Mouse (Mus musculus) midbrain, embryonic 13.5 days (tissue): Measurements from ENCODE around the gene Csk. TPM values are rescaled to one million over a fixed set of nuclear protein-coding genes. Genes with fewer than 3 reads are reported as not detected.

Experiments
- ATAC-seq: fragments of 200-750 bp; cut with Nextera tagmentation; 2 replicates; pipeline ENCODE4 v1.8.0; 2017; ENCODE audit warnings: mild to moderate bottlenecking, moderate TSS enrichment, moderate library complexity
- H3K27ac ChIP-seq: fragments of 300-500 bp; sonication (generic); 2 replicates; pipeline ENCODE4 v1.5.1; 2015; ENCODE audit warnings: inconsistent platforms, mild to moderate bottlenecking, moderate library complexity
- H3K27me3 ChIP-seq: fragments of 300-500 bp; sonication (generic); 2 replicates; pipeline ENCODE4 v1.6.1; 2015; ENCODE audit warnings: mild to moderate bottlenecking, inconsistent platforms
- H3K36me3 ChIP-seq: fragments of 300-500 bp; sonication (generic); 2 replicates; pipeline ENCODE4 v1.6.1; 2015; ENCODE audit warnings: mild to moderate bottlenecking, inconsistent platforms
- H3K4me1 ChIP-seq: fragments of 300-500 bp; sonication (generic); replicated peaks from 2 replicates; pipeline ENCODE4 v1.6.1; 2015; ENCODE audit warnings: inconsistent platforms
- H3K4me2 ChIP-seq: fragments of 300-500 bp; sonication (generic); replicated peaks from 2 replicates; pipeline ENCODE4 v1.6.1; 2015; ENCODE audit warnings: moderate library complexity, mild to moderate bottlenecking, inconsistent platforms
- H3K4me3 ChIP-seq: fragments of 300-500 bp; sonication (generic); replicated peaks from 2 replicates; pipeline ENCODE4 v1.5.1; 2015; ENCODE audit warnings: mild to moderate bottlenecking, inconsistent platforms
- H3K9ac ChIP-seq: fragments of 300-500 bp; sonication (generic); replicated peaks from 2 replicates; pipeline ENCODE4 v1.6.1; 2015; ENCODE audit warnings: mild to moderate bottlenecking, inconsistent platforms
- H3K9me3 ChIP-seq: fragments of 300-500 bp; sonication (generic); 2 replicates; pipeline ENCODE4 v1.6.1; 2016; ENCODE audit warnings: mild to moderate bottlenecking, inconsistent platforms
- WGBS: fragments of 180-500 bp; shearing (Covaris S2); methylation state at CpG from one replicate; pipeline ENCODE4 v1.1.7; 2015; 5-methylcytosine and 5-hydroxymethylcytosine counted together
- polyA plus RNA-seq: library from polyadenylated mRNA; unstranded; fragments of >200 nt; fragmentation: Nextera tagmentation; extraction: Ambion mirVana; gene quantifications from 2 replicates; pipeline ENCODE4 v1.2.1, GENCODE M21; 2015

Csk gene
- polyA plus RNA-seq, 1 experiment from 2014 or later = 41.9 TPM

GRCm38 (mm10) chr9:57655749-57656148 is 2.3 kb upstream of the Csk start:
- Histone ChIP-seq H3K36me3 (no peaks in the 10 kb centered on the region), H3K9ac (no peak overlapping the region; the same call in 1 of the 2 replicates)
- peak; percentile 83 for ATAC-seq

DNA sequence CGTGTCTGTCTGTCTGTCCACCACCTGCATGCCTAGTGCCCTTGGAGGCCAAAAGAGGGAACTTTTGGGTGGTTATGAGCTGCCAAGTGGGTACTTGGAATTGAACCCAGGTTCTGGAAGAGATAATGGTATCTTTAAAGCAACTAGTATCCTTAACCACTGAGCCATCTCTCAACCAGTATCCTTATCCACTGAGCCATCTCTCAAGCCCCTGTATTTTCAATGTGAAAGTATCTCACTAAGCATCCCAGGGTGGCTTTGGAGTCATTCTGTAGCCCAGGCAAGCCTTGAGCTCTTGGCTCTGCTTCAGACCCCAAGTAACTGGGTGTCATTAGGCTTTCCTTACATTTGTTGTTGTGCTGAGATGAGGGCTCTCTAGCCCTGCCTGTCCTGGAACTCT is 1.5 kb upstream of the Csk start:
- Histone ChIP-seq H3K4me2 (no peak overlapping the region), H3K4me3 (no peak overlapping the region), H3K27ac (no peak overlapping the region), H3K4me1 (peaks cover 42% of the 10 kb centered on the region), H3K9me3 (no peaks in the 10 kb centered on the region), H3K27me3 (no peaks in the 10 kb centered on the region), H3K9ac (no peak overlapping the region), H3K36me3 (no peaks in the 10 kb centered on the region)
- no peak for ATAC-seq
- 88% methylated on average over 1 of the region's 1 CpGs for WGBS

More at GRCm38 (mm10) chr9:57655749-57656148, 2.3 kb upstream of the Csk start:
- no peaks in the 10 kb centered on the region for H3K27me3 ChIP-seq
- no peaks in the 10 kb centered on the region for H3K9me3 ChIP-seq
- H3K4me1 ChIP-seq = peaks cover 38% of the 10 kb centered on the region
- H3K27ac ChIP-seq = no peak overlapping the region
- no peak overlapping the region for H3K4me3 ChIP-seq
- WGBS = 2% methylated on average over 11 of the region's 11 CpGs
- peak overlapping the region; percentile 39 for H3K4me2 ChIP-seq

- H3K9me3 ChIP-seq = no peaks in the 10 kb centered on the region
- peaks cover 42% of the 10 kb centered on the region for H3K4me1 ChIP-seq
- 0% methylated on average over 3 of the region's 3 CpGs for WGBS
- H3K36me3 ChIP-seq = no peaks in the 10 kb centered on the region
- no peak overlapping the region for H3K4me3 ChIP-seq
- no peaks in the 10 kb centered on the region for H3K27me3 ChIP-seq
- H3K4me2 ChIP-seq = no peak overlapping the region
- ATAC-seq = peak; percentile 38; the same call in 1 of the 2 replicates
- peak overlapping the region; percentile 43 for H3K9ac ChIP-seq
- H3K27ac ChIP-seq = no peak overlapping the region; the same call in 1 of the 2 replicates
Measured at GRCm38 (mm10) chr9:57652855-57653254, 576 bp downstream of the Csk start.

DNA sequence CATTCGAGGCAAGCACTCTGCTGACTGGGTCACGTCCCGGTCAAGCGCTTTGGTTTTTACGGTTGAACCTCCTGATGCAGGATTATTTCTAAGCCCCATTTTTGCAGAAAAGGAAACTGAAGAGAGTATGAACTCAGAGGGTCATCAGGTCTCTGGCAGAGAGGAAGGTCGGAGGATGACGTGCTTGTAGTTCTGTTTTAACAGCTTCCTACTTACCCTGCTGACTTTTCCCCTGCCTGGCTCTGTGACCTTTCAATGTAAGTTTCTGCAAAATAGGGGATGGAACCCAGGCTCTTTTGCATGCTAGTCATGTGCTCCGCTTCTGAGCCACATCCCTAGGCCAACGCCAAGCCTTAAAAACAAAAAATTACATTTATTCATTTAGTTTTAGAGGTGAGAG is 1.1 kb downstream of the Csk start:
- no peaks in the 10 kb centered on the region for H3K9me3 ChIP-seq
- no peaks in the 10 kb centered on the region for H3K27me3 ChIP-seq
- no peak for ATAC-seq
- no peak overlapping the region for H3K4me3 ChIP-seq
- H3K4me2 ChIP-seq = no peak overlapping the region
- H3K4me1 ChIP-seq = peaks cover 42% of the 10 kb centered on the region
- no peak overlapping the region for H3K9ac ChIP-seq
- 57% methylated on average over 9 of the region's 9 CpGs for WGBS
- no peaks in the 10 kb centered on the region for H3K36me3 ChIP-seq
- H3K27ac ChIP-seq = no peak overlapping the region

DNA sequence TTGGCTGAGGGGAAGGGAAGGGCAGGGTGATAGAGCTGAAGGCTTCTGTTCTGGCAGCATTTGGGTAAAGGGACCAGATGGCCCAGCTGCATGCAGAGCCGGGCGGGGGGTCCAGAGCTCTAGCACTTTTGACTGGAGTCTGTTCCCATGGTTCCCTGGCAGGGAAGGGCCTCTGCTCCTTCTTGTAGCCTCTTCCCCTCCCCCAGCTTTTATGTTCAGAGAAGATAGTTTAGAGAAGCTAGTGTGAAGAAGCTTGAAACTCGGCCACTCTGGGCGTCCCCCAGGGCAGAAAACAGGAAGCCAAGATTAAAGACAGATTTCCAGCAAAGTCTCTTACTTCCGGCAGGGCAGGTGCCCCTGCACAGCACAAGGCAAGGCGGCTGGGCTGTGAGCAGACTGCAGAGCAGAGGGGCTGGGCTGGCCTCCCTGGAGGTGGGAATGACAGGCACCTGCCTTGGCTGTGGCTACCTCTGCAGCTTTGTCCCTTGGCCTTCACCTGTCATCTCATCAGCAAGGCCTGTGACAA is 2.6 kb downstream of the Csk start:
- H3K9me3 ChIP-seq = no peaks in the 10 kb centered on the region
- H3K27me3 ChIP-seq = 0 out of 2 replicates have a peak, but pooled peaks cover 6% of the 10 kb centered on the region
- no peaks in the 10 kb centered on the region for H3K36me3 ChIP-seq
- no peak overlapping the region for H3K4me2 ChIP-seq
- 0 out of 2 replicates have a peak overlapping the region, but pooled peaks have one; percentile 8 for H3K27ac ChIP-seq
- no peak for ATAC-seq
- peaks cover 38% of the 10 kb centered on the region for H3K4me1 ChIP-seq
- WGBS = 37% methylated on average over 6 of the region's 6 CpGs
- H3K9ac ChIP-seq = no peak overlapping the region
- H3K4me3 ChIP-seq = no peak overlapping the region

DNA sequence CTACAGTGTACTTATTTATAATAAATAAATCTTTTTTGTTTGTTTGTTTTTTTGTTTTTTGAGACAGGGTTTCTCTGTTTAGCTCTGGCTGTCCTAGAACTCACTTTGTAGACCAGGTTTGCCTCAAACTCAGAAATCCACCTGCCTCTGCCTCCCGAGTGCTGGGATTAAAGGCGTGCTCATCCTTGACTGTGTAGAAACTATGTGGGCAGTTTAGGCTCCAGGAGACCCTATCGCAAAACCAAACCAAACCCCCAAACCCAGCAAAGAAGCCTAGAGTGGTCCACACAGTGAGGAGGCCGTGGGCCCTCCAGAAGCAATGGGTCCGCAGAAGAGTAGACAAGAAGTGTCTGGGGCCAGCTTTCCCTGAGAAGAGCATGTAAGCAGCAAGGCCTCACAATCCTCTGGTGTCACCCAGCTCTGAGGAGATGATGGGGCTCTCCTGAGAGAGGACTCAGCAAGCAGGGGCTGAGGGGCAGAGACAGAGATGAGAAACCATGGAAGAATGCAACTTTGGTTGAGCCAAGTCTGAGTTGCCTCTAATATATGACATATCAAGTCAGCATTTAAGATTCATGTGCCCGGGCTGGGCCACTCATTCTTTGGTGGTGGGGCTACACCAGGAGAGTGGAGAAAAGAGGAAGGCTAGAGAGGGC is 3.2 kb downstream of the Csk start:
- H3K27ac ChIP-seq = 0 out of 2 replicates have a peak overlapping the region, but pooled peaks have one; percentile 8
- 95% methylated on average over 6 of the region's 6 CpGs for WGBS

DNA sequence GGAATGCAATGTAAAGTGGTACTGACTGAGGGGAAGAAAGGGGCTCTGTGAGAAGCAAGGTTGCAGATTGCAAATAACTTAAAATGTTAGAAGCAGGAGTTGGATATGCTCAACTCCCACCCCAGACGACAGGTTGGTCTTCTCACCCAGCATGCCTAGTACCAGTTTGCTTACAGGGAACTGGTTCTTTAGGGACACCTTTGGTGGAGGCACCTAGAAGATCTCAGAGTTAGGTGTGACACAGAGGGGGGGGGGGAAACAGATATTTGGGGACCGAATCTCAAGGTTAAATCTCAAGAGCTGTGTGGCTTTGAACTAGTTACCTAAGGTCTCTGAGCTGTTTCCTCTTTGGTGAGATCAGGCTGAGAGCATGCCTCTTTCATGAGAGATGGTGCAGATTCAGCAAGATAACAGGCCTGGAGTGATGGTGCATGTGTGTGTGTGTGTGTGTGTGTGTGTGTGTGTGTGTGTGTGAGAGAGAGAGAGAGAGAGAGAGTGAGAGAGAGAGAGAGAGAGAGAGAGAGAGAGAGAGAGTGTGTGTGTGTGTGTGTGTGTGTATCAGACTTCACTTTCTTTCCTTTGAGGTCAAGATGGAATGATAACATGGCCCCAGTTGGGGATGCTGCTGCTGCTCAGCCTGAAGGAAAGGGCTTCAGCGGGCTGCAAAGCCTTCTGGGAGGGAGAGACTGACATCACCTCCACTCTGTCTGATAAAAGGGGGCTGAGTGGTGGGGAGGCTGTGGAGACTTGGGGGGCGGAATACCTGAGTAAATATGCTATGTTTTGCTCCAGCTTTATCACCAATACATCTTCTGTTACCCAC is 5.9 kb downstream of the Csk start:
- 77% methylated on average over 4 of the region's 4 CpGs for WGBS
- Histone ChIP-seq H3K4me1 (peaks cover 37% of the 10 kb centered on the region), H3K4me2 (no peak overlapping the region), H3K4me3 (no peak overlapping the region), H3K9me3 (no peaks in the 10 kb centered on the region), H3K27ac (no peak overlapping the region), H3K36me3 (no peaks in the 10 kb centered on the region), H3K9ac (no peak overlapping the region), H3K27me3 (0 out of 2 replicates have a peak, but pooled peaks cover 6% of the 10 kb centered on the region)
- ATAC-seq = no peak

More for the DNA sequence above, 3.2 kb downstream of the Csk start:
- H3K9ac ChIP-seq = no peak overlapping the region
- H3K36me3 ChIP-seq = no peaks in the 10 kb centered on the region
- H3K9me3 ChIP-seq = no peaks in the 10 kb centered on the region
- H3K4me1 ChIP-seq = peaks cover 37% of the 10 kb centered on the region
- H3K27me3 ChIP-seq = 0 out of 2 replicates have a peak, but pooled peaks cover 6% of the 10 kb centered on the region
- no peak overlapping the region for H3K4me3 ChIP-seq
- no peak overlapping the region for H3K4me2 ChIP-seq
- ATAC-seq = no peak

DNA sequence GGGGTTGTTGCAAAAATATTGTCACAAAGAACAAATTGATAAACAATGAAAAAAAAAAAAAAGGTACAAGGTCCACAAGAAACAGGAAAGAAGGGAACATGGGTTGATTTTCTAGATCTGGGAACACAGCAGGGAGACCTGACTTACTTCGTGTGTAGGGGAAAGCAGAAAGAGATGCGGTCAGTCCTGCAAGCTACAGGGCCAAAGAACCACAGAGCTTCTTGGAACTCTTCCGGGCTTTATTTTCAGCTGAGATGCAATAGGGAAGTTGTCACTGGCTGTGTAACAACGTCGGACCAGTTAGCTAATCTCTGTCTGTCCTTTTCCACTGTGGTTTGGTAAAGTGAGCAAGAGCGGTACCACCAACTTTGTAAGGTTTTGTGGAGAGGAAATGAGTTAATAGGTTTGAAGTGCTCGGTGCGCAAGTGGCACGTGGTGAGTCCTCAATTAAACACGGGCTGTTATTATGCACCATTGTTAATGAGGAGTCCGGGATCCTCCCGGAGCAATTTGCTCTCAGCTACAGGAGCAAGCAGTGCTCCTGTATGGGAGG is 6.8 kb downstream of the Csk start:
- no peaks in the 10 kb centered on the region for H3K9me3 ChIP-seq
- peaks cover 44% of the 10 kb centered on the region for H3K4me1 ChIP-seq
- no peak overlapping the region for H3K4me2 ChIP-seq
- H3K36me3 ChIP-seq = peaks cover 8% of the 10 kb centered on the region
- WGBS = 73% methylated on average over 12 of the region's 12 CpGs
- no peak overlapping the region for H3K9ac ChIP-seq
- no peak overlapping the region for H3K4me3 ChIP-seq
- no peak for ATAC-seq
- 0 out of 2 replicates have a peak, but pooled peaks cover 6% of the 10 kb centered on the region for H3K27me3 ChIP-seq
- H3K27ac ChIP-seq = no peak overlapping the region

DNA sequence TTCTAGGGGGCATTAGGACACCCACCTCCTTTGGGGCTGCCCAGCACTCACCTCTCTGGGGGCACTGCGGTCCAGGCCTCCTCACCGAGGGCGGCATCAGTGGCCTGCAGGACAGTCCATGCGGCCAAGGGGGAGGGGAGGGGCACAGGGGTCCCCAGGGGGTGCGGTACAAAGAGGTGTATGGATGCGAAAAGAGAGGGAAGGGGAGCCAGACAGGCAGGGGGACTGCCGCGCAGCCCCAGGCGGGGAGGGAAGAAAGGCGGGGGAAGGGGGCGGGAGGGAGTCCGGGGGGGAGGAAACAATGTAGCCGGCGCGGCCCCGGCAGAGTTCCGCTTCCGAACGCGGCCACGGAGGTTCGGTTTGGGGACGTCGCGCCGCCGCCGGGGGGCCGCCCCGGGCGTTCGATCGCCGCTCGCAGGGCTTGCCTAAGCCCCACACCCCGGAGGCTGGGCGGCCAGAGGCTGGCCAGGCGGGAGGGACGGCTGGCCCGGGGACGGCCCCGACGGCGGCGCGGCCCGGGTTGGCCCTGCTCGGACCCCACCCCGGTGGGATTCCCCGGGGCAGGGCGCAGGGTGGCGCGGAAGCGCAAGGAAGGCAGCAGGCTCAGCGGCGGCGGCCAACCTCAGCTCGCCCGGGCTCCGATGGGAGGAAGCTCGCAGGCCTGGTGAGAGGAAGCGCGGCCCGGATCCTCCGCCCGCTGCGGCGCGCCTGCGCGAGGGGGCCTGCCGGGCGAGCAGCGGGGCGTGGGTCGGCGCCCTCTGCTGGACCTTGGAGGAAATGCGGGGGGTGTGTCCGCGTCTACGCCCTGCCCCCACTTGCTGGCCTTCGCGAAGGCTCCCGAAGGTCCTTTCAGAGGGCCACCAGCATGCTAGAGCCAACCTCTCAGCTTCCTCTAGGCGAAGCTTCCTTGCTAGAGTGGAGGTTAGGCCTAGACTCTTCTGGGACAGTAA is 8.2 kb downstream of the Csk start:
- peaks cover 47% of the 10 kb centered on the region for H3K4me1 ChIP-seq
- H3K27me3 ChIP-seq = 0 out of 2 replicates have a peak, but pooled peaks cover 6% of the 10 kb centered on the region
- H3K27ac ChIP-seq = peak overlapping the region; percentile 97
- H3K9me3 ChIP-seq = no peaks in the 10 kb centered on the region
- WGBS = under 1% methylated on average over 47 of the region's 85 CpGs
- peak overlapping the region; percentile 98 for H3K9ac ChIP-seq
- peak overlapping the region; percentile 97 for H3K4me3 ChIP-seq
- peak overlapping the region; percentile 98 for H3K4me2 ChIP-seq
- ATAC-seq = peak; percentile 90
- peaks cover 15% of the 10 kb centered on the region for H3K36me3 ChIP-seq

GRCm38 (mm10) chr9:57644442-57644943 is 8.9 kb downstream of the Csk start:
- peak overlapping the region; percentile 97 for H3K27ac ChIP-seq
- peak overlapping the region; percentile 98 for H3K4me2 ChIP-seq
- H3K9me3 ChIP-seq = no peaks in the 10 kb centered on the region
- peak overlapping the region; percentile 98 for H3K9ac ChIP-seq
- 0 out of 2 replicates have a peak, but pooled peaks cover 6% of the 10 kb centered on the region for H3K27me3 ChIP-seq
- H3K4me1 ChIP-seq = peaks cover 54% of the 10 kb centered on the region
- H3K36me3 ChIP-seq = peaks cover 15% of the 10 kb centered on the region
- peak; percentile 35 for ATAC-seq
- under 1% methylated on average over 18 of the region's 18 CpGs for WGBS
- peak overlapping the region; percentile 97 for H3K4me3 ChIP-seq

GRCm38 (mm10) chr9:57643856-57644180 is 9.6 kb downstream of the Csk start:
- Histone ChIP-seq H3K27me3 (0 out of 2 replicates have a peak, but pooled peaks cover 6% of the 10 kb centered on the region), H3K4me3 (peak overlapping the region; percentile 97), H3K9me3 (no peaks in the 10 kb centered on the region), H3K4me2 (peak overlapping the region; percentile 98), H3K27ac (0 out of 2 replicates have a peak overlapping the region, but pooled peaks have one; percentile 10), H3K36me3 (peaks cover 15% of the 10 kb centered on the region), H3K4me1 (peaks cover 61% of the 10 kb centered on the region), H3K9ac (peak overlapping the region; percentile 98)
- ATAC-seq = no peak
- 55% methylated on average over 7 of the region's 7 CpGs for WGBS
